Mouse (Mus musculus) large intestine, adult 2 months (tissue): ENCODE measurements around the gene Larp7. TPM values are rescaled to one million over a fixed set of nuclear protein-coding genes. Genes with fewer than 3 reads are reported as not detected.

Experiments used
- DNase-seq: peaks from one replicate; pipeline ENCODE4 v3.0.0-alpha.2; 2012; ENCODE audit warnings: low read depth, low spot score
- WGBS: fragments of 180-500 bp; shearing (Covaris S2); methylation state at CpG from one replicate; pipeline ENCODE4 v1.1.7; 2018; 5-methylcytosine and 5-hydroxymethylcytosine counted together
- polyA plus RNA-seq: library from polyadenylated mRNA; depleted of rRNA; stranded (reverse); fragments of >200 nt; gene quantifications from 2 replicates; pipeline ENCODE4 v1.2.3, GENCODE M21; 2012; rRNA removed

Gene Larp7
- polyA plus RNA-seq, 1 experiment, result 2.2 TPM

- 77% methylated on average over 2 of the region's 2 CpGs for WGBS
- no peak for DNase-seq
Measured at GRCm38 (mm10) chr3:127513699-127514098, 39.5 kb downstream of the Larp7 start.

- 74% methylated on average over 15 of the region's 15 CpGs for WGBS
- DNase-seq, result no peak
Measured at GRCm38 (mm10) chr3:127512794-127513335, 40.3 kb downstream of the Larp7 start.

- no peak for DNase-seq
- 77% methylated on average over 12 of the region's 12 CpGs for WGBS
Measured at GRCm38 (mm10) chr3:127511786-127512746, 41.1 kb downstream of the Larp7 start.

- DNase-seq, result no peak
- WGBS, result 83% methylated on average over 15 of the region's 15 CpGs
Measured at GRCm38 (mm10) chr3:127507878-127508783, 45.0 kb downstream of the Larp7 start.

- no peak for DNase-seq
- WGBS, result 2% methylated on average over 62 of the region's 62 CpGs
Measured at GRCm38 (mm10) chr3:127498742-127499400, 54.3 kb downstream of the Larp7 start, which contains the start of gene Ank2. Gene Ank2, minus strand, starts transcription at chr3:127499350.

- no peak for DNase-seq
- WGBS, result 5% methylated on average over 22 of the region's 23 CpGs
Measured at GRCm38 (mm10) chr3:127498197-127498741, 54.9 kb downstream of the Larp7 start.

- WGBS, result 86% methylated on average over 3 of the region's 3 CpGs
- DNase-seq, result no peak
Measured at GRCm38 (mm10) chr3:127492663-127493062, 60.5 kb downstream of the Larp7 start.

- 74% methylated on average over 7 of the region's 7 CpGs for WGBS
- no peak for DNase-seq
Measured at GRCm38 (mm10) chr3:127487302-127487701, 65.8 kb downstream of the Larp7 start.

Other genes starting within 250 kb of the Larp7 start
- gene Ank2, start 54.0 kb downstream of the Larp7 start, polyA plus RNA-seq, result 2.9 and 3.9 TPM in 2 replicates
- 0.43 and 0.96 TPM in 2 replicates for gene Zgrf1, start 140 bp upstream of the Larp7 start, polyA plus RNA-seq
- gene Neurog2, start 79.8 kb upstream of the Larp7 start, polyA plus RNA-seq, result not detected in 2 replicates
- 6.5 and 10.0 TPM in 2 replicates for gene Alpk1, start 227.2 kb upstream of the Larp7 start, polyA plus RNA-seq
- gene Tifa, start 236.5 kb upstream of the Larp7 start, polyA plus RNA-seq, result 34.3 and 58.1 TPM in 2 replicates